Mouse (Mus musculus): ENCODE data around the gene Twf2. TPM values are rescaled to one million over a fixed set of nuclear protein-coding genes. Genes with fewer than 3 reads are reported as not detected.
A peak's percentile ranks its signal among the peaks of the same experiment; 100 is the strongest.

Twf2 gene
- polyA plus RNA-seq, 1 experiment: 33.6 TPM

DNA sequence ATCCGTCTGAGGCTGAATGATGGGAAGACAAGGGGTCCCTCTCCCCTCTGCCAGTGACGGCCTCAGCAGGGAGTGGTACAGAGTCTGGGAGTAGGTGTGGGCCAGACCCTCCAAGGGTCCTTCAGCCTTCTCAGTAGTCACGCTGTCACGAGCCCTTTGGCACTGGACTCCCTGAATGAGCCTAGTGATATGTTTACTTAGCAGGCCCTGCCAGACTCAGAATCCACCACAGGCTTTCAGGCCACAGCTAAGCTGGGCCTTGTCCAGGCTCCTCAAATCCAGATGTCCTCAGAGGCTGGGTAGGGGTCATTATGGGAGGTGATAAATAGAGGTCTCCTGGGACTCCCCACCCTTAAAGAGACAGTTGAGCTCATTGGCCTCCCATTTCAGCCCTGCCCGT lies 5.3 kb downstream of the Twf2 start:
- WGBS: 83% methylated on average over 5 of the region's 5 CpGs
- no peak for DNase-seq (ENCODE audit: low read depth, low spot score)

DNA sequence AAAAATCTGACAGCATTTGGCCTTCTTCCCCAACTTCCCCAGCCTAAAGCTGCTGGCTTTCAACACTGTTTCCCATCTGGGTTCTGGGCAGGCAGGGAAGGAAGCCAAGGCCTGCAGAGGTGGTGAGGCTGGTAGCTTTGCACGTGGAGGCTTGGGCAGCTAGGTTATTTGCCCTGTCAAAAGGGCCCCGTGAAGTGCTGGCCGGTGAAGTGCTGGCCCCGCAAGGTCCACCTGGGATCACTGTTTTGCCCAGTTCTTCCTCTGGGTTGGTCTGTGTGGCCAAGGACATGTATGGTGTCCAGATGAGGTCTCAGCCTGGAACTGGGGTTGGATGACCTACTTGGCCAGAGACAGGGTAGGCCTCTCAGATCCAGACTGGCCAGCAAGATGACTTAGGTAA lies 7.0 kb downstream of the Twf2 start:
- WGBS: 88% methylated on average over 4 of the region's 4 CpGs
- no peak for DNase-seq (ENCODE audit: low read depth, low spot score)

DNA sequence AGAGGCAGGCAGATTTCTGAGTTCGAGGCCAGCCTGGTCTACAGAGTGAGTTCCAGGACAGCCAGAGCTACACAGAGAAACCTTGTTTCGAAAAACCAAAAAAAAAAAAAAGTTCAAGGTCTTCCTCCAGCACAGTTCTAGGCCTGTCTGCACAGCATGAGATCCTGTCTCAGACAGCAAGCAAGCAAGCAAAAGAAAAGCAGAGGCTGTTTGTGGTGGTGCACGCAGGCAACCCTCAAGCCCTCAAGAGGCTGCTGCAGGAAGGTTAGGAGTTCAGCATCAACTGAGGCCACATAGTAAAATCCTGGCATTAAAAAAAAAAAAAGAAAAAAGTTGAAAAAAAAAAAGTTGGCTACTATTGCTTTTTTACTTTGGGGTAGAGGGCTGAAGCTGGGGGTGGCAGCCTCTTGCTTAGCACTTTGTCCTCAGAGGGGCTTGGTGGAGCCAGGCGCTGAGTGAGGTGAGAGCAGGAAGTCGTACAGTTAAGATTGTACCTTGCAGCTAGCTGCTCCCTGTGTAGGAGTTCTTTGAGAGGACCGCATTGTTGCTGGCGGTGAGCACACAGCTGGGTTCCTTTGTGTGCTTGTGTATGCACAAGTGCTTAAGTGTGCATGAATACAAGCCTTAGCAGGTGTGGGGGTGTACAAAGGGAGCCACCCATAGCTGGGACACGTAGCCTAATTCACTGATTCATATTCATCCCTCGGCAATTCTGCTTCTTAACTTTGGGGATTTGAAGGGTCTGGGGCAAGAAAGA lies 8.1 kb downstream of the Twf2 start:
- DNase-seq (ENCODE audit: low read depth, low spot score): no peak
- WGBS: 82% methylated on average over 9 of the region's 9 CpGs

DNA sequence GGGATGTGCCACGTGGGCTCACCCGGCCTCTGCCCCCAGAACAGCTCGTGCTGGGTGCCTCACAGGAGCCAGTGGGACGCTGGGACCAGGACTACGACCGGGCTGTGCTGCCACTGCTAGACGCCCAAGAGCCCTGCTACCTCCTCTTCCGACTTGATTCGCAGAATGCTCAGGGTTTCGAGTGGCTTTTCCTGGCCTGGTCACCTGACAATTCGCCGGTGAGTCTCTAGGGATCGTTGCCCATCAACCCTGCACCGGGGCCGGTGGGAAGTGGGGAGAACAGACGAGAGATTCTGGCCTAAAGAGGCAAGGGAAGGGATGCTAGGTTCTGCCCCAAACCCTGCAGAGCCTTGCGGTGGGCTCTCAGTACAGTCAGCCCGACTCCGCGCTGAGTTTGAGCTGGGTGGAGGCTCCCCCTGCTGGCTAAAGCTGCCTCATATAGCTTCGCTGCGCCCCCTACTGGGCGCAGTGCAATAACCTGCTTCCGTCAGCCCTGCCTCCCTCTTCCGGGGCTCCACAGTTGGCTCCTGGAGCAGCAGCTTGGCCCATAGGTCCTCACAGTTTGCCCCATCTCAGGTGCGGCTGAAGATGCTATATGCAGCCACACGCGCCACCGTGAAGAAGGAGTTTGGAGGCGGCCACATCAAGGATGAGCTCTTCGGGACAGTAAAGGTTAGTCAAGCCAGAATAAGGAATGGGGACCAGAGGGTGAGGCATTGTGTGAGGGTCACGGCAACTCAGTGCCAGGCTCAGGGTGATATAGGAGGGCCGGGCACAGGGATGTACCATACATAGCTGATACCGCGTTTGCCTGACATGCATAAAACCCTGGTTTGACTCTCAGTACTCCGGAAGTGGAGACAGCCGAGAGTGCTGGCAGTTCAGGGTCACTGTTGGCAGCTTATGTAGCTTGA lies 9.0 kb downstream of the Twf2 start:
- 25% methylated on average over 37 of the region's 37 CpGs for WGBS
- peak; percentile 75 for DNase-seq (ENCODE audit: low read depth, low spot score)

DNA sequence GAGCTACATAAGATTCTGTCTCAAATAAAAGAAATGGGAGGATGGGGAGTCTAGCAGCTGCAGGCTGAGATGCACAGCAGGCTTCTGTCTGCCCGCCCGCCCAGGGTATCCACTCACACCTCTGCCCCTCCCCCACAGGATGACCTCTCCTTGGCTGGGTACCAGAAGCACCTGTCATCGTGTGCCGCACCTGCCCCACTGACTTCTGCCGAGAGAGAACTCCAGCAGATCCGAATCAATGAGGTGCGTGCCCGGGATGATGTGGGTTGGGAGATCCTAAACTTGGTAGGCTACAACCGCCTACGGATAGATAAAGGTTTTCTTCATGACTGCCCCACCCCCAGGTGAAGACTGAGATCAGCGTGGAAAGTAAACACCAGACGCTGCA lies 9.7 kb downstream of the Twf2 start:
- WGBS: 65% methylated on average over 12 of the region's 12 CpGs

DNA sequence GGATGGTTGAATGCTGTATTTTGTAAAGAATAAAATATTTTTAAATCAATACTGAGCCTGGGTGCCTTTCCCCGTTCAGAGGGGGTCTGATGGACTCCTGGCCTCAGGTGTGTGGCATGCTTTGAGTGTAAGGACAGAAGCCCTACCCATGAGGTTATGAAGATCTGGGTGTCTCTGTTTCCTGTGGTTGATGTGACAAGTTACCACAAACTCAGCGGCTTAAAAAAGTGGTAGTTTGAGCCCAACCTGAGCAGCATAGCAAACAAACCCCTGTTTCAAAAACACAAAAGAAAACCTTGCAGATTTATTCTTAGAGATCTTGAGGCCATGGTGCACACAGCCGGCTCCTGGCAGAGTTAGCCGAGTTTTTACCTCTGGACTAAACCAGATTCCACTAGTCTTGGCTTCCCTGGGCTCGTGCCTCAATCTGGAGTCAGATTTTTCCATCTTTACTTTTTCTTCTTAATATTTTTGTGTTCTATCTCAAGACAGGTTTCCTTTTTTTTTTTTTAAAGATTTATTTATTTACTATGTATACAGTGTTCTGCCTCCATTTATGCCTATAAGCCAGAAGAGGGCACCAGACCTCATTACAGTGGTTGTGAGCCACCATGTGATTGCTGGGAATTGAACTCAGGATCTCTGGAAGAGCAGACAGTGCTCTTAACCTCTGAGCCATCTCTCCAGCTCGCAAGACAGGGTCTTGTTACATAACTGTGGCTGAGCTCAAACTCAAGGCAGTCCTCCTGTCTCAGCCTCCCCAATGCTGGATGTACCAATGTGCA lies 12.6 kb downstream of the Twf2 start:
- no peak for DNase-seq (ENCODE audit: low read depth, low spot score)
- WGBS: 79% methylated on average over 6 of the region's 6 CpGs

More for the DNA sequence above, 9.7 kb downstream of the Twf2 start:
- DNase-seq (ENCODE audit: low read depth, low spot score): no peak

DNA sequence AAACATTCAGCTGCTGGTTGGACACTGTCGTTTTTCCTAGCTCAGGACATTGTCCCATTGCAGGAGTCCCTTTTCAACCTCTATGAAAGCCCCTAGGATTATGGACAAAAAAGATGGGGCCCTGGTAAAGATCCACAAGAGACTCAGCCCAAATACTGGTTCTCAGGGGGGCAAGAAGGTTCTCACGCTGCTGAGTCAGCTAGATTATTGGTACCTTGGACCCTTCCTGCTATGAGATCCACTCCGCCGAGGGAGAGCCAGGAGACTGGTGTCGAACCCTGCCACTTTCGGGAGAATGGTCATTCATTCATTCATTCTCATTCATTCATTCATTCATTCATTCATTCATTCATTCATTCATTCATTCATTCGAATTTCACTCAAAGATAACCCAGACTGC lies 14.1 kb downstream of the Twf2 start:
- 86% methylated on average over 7 of the region's 7 CpGs for WGBS

DNA sequence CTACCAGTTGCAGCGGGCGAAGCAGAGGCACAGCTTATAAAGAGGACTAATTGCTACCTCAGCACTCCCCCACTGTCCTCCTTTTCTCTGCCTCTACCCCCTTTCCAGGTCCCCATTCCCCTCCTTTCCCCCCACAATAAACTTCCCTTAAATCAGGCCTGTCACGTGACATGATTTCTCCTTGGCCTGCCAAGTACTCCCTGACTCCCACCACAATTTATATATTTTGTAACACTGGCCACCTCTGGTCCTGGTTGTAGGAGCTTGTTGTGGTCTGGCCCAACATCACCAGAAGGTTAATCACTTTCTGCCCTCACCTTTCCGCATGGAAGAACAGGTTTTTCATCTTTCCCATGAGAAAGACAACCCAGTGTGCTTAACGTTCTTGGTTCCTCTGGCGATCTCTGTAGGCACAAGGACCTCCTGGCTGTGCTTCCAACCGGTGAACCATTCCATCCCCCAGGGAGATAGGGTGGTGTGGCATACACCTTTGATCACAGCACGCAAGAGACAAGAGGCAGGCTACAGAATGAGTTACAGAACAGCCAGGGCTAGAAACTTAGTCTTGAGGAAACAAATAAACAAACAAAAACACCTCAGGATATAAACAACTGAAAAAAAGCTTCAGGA lies 18.1 kb downstream of the Twf2 start:
- no peak for DNase-seq (ENCODE audit: low read depth, low spot score)
- WGBS: 56% methylated on average over 8 of the region's 8 CpGs

More for the DNA sequence above, 14.1 kb downstream of the Twf2 start:
- no peak for DNase-seq (ENCODE audit: low read depth, low spot score)

DNA sequence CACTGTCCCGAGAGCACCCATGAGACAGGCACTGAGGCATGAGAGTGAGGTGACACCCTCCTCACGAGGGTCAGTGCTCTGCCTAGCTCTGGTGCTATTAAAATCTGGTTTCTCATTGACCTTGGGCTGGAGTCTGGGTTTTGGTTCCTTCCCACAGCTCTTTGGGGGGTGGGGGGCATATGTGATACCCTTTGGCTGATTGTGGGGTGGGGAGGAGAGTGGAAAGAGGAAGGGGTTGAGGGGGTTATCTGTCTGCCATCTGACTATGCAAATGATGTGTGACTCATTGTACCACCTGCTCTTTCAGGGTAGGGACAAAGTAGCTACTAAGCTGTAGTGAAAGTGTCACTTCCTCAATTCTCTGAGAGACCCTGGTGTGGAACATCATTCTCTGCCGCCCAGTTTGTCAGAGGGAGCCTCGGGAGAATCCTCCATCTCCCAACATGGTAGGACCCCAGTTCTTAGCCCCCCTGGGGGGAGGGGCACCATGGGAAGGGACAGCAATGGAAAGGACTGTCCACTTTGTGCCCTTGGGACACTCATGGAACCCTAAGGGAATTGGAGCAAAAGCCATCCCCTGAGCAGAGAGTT lies 19.4 kb downstream of the Twf2 start, which contains the start of gene Tlr9:
TSS of gene Tlr9 (plus strand) at position 338 of the 591 bp plus-strand sequence.
- no peak for DNase-seq (ENCODE audit: low read depth, low spot score)
- WGBS: 56% methylated on average over 4 of the region's 4 CpGs

DNA sequence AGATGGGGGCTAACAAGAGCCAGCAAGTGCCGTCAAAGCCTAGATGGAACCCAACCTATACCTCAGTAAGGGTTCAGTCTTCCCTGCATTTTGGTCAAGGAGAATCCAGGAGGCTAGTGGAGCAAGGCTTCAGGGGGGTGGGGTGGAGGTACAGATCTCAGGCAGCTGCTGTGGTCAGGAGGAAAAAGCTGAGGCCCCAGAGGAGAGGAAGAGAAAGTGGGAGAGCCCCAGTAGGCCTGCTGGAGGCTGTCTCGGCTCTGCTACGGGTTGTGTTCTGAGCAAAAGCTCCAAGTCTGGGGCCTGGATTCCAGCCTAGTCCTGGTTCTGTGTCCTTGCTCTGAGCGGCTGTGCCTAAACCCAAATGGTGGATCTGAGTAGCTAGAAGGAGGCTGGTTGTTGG lies 20.1 kb downstream of the Twf2 start:
- DNase-seq (ENCODE audit: low read depth, low spot score): no peak
- 79% methylated on average over 4 of the region's 4 CpGs for WGBS

DNA sequence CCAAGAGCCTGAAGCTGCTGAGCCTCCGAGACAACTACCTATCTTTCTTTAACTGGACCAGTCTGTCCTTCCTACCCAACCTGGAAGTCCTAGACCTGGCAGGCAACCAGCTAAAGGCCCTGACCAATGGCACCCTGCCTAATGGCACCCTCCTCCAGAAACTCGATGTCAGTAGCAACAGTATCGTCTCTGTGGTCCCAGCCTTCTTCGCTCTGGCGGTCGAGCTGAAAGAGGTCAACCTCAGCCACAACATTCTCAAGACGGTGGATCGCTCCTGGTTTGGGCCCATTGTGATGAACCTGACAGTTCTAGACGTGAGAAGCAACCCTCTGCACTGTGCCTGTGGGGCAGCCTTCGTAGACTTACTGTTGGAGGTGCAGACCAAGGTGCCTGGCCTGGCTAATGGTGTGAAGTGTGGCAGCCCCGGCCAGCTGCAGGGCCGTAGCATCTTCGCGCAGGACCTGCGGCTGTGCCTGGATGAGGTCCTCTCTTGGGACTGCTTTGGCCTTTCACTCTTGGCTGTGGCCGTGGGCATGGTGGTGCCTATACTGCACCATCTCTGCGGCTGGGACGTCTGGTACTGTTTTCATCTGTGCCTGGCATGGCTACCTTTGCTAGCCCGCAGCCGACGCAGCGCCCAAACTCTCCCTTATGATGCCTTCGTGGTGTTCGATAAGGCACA lies 22.7 kb downstream of the Twf2 start:
- no peak for DNase-seq (ENCODE audit: low read depth, low spot score)
- 61% methylated on average over 24 of the region's 24 CpGs for WGBS

DNA sequence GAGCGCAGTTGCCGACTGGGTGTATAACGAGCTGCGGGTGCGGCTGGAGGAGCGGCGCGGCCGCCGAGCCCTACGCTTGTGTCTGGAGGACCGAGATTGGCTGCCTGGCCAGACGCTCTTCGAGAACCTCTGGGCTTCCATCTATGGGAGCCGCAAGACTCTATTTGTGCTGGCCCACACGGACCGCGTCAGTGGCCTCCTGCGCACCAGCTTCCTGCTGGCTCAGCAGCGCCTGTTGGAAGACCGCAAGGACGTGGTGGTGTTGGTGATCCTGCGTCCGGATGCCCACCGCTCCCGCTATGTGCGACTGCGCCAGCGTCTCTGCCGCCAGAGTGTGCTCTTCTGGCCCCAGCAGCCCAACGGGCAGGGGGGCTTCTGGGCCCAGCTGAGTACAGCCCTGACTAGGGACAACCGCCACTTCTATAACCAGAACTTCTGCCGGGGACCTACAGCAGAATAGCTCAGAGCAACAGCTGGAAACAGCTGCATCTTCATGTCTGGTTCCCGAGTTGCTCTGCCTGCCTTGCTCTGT lies 23.3 kb downstream of the Twf2 start:
- 6% methylated on average over 34 of the region's 34 CpGs for WGBS
- DNase-seq (ENCODE audit: low read depth, low spot score): no peak

DNA sequence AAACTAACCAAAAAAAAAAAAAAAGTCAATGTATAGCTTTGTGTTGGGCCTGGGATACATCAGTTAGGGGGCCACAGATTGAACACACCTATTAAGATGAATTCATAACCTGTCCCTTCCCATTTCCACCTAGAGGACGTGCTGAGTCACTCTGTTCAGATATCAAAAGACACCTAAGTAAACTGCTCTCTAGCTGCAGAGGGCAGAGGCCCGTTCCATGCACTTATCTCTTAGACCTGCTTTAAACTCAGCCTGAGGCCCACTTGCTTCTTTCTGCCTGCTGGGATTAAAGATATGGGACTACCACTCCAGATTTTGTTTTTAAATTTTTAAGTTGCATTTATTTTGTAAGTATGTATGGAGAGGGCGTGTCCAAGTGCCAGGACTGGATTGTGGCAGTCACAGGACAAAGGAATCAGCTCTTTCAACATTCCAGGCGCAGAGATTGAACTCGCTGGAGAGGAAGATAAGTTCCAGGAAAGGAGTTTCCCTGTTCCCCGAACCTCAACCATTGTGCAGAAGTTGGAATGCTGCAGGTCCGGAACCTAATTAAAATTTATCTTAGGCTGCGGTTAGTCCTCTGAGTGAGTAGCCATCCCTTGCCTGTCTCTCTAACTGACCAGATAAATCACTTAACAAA lies 25.0 kb downstream of the Twf2 start:
- DNase-seq (ENCODE audit: low read depth, low spot score): no peak
- 48% methylated on average over 8 of the region's 8 CpGs for WGBS

DNA sequence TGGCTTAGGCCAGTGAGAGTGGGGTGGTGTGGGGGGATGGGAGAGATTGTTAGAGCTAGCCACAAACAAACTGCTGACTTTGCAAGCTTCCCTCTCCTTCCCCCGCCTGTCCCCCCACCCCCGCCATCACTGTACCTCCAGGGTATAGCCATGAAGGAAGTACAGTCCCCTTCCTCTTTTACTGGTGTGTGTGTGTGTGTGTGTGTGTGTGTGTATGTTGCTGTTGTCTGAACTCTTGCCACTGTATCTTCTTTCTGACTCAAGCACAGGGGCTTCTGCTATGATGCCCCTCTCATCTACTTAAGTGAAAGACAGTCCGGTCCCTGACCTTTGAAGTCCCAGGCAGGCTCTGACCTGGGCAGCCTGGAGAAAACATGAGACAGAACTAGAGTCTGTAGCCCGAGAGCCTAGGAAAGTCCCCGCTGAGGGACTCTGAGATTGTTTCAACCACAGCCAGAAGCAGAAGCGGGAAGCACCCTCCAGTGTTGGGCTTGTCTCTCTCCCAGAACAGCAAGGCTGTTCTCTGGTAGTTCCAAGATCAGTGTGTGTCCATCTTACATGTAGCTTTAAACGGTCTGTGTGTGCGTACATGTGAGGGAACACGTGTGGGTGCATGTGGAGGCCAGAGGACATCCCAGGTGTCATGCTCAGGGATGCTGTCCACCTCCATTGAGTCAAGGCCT lies 27.3 kb downstream of the Twf2 start:
- 83% methylated on average over 9 of the region's 9 CpGs for WGBS
- no peak for DNase-seq (ENCODE audit: low read depth, low spot score)

DNA sequence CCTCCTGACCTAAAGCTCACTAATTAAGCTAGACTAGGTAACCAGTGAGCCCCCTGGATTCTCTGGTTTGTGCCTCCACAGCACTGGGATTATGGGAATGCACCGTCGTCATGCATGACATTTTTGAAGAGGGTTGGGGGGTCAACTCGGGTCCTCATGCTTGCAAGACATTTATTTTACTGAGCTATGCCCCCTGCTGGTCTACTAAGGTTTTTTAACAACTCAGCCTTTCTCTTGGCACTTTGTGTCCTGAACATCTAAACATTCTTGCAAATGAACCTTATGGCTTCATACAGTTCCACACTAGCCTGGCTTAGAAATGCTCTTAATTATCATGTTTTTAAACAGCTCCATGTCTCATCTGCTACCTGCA lies 27.8 kb downstream of the Twf2 start:
- 44% methylated on average over 3 of the region's 3 CpGs for WGBS
- no peak for DNase-seq (ENCODE audit: low read depth, low spot score)

DNA sequence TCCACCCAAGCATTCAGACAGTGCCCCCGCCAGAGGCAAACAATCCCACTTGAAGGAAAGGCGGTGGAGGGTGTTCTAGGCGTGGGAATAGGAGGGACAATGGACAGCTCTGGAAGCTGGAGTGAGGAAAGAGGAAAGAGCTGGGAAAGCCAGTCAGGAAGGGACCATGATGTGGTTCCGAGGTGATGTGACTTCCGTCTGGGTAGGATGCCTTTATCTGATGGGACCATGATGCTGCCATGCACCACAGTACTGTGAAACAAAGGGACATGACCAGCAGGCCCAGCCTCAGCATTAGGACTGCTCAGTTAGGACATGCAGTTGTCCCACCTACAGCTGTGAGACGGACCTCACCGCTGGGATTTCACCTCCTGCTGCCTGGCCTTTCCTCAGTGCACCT lies 28.3 kb downstream of the Twf2 start:
- no peak for DNase-seq (ENCODE audit: low read depth, low spot score)
- WGBS: 76% methylated on average over 7 of the region's 7 CpGs

DNA sequence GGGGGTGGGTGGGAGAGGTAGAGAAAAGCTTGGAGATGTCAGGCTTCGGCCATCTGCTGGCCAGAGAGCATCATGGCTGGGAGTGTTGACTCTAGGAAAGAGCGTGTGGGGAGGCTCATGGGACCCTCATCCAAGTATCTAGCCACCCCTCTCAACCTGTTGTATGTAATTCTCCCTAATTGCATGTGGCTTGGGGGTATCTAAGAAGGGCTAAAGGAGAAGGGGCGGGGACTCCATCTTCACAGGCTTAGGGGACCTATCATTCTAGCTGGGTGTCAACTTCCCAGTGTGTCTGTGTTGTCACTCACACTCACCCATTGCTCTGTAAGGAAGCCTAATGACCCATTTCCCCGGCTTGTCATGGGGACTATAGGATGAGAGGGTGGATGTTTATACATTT lies 28.9 kb downstream of the Twf2 start:
- 91% methylated on average over 4 of the region's 4 CpGs for WGBS
- no peak for DNase-seq (ENCODE audit: low read depth, low spot score)

DNA sequence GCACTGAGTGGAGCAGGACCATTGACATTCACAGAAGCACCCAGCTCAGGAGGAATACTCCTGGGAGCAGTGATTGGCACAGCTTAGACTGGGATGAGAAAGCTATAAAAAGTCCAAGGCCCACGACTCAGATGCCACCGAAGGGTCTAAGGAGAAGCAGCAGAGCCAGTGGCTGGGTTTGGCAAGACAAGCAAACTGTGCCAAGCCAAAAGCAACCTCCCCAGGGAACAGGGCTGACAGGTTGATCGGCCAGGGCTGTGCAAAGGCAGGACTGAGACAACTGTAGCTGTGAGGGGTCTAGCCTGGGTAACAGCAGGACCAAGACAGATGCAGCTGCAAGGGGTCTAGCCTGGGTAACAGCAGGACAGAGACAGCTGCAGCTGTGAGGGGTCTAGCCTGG lies 30.0 kb downstream of the Twf2 start:
- no peak for DNase-seq (ENCODE audit: low read depth, low spot score)
- WGBS: 83% methylated on average over 3 of the region's 3 CpGs

Data from large intestine, adult 2 months (tissue).